Mouse (Mus musculus): ENCODE measurements around the gene Hipk4. TPM values are rescaled to one million over a fixed set of nuclear protein-coding genes. Genes with fewer than 3 reads are reported as not detected.

Hipk4 gene
- polyA plus RNA-seq, 1 experiment from 2014 or later, result 1.1 TPM

DNA sequence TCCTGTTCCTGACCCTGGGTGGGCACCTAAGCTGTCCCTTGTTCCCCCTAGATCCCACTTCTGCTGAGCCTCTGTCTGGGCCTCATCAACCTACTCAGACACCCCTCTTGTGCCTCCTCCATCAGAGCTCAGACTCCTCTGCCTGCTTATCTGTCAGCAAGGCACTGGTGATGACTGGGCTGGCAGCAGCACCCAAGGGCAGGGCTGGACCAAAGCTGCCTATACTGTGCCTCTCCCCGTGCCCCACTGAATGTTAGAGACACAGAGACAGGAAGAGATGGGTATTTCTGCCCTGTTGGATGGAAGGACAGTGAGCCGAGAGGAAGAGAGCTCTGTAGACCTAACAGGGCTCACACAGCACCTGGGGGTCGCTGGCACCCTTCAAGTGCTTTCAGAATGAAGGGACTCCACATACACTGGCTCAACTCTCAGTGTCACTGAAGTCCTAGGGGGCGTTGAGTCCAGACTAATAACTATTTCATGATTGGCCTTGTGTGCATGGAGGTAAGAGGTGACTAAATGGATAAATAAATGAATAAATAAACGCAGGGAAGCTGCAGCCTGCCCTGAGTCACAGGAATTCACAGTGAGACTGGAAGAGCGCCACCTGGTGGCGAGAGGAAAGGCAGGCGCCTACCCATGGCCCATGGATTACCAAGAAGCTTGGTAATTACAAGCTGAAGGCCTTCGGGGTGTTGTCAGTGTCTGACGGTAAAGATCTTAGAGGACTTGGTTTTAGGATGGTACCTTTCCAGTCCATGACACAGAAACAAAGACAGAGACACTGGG lies 3.2 kb downstream of the Hipk4 start:
- 24% methylated on average over 10 of the region's 10 CpGs for WGBS
- ATAC-seq (ENCODE audit: insufficient number of reproducible peaks, insufficient read depth, low FRiP score, low TSS enrichment, low read depth), result no peak
- no peaks in the 10 kb centered on the region for H3K27me3 ChIP-seq

DNA sequence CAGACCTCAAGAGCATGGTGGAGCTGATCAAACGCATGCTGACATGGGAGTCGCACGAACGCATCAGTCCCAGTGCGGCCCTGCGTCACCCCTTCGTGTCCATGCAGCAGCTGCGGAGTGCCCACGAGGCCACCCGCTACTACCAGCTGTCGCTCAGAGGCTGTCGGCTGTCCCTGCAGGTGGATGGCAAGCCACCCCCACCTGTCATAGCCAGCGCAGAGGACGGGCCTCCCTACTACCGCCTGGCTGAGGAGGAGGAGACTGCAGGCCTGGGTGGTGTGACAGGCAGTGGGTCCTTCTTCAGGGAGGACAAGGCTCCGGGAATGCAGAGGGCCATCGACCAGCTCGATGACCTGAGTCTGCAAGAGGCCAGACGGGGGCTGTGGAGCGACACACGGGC lies 6.0 kb downstream of the Hipk4 start:
- Histone ChIP-seq H3K9ac (no peak overlapping the region), H3K4me1 (0 out of 2 replicates have a peak, but pooled peaks cover 4% of the 10 kb centered on the region), H3K9me3 (no peaks in the 10 kb centered on the region), H3K27ac (no peak overlapping the region), H3K4me2 (no peak overlapping the region), H3K36me3 (peaks cover 49% of the 10 kb centered on the region), H3K4me3 (no peak overlapping the region), H3K27me3 (no peaks in the 10 kb centered on the region)
- no peak for ATAC-seq (ENCODE audit: insufficient number of reproducible peaks, insufficient read depth, low FRiP score, low TSS enrichment, low read depth)
- WGBS, result 81% methylated on average over 21 of the region's 21 CpGs

More for the DNA sequence above, 3.2 kb downstream of the Hipk4 start:
- no peak overlapping the region for H3K9ac ChIP-seq
- H3K27ac ChIP-seq, result no peak overlapping the region
- H3K9me3 ChIP-seq, result no peaks in the 10 kb centered on the region
- peaks cover 30% of the 10 kb centered on the region for H3K36me3 ChIP-seq
- H3K4me2 ChIP-seq, result no peak overlapping the region
- 0 out of 2 replicates have a peak, but pooled peaks cover 4% of the 10 kb centered on the region for H3K4me1 ChIP-seq
- no peak overlapping the region for H3K4me3 ChIP-seq

DNA sequence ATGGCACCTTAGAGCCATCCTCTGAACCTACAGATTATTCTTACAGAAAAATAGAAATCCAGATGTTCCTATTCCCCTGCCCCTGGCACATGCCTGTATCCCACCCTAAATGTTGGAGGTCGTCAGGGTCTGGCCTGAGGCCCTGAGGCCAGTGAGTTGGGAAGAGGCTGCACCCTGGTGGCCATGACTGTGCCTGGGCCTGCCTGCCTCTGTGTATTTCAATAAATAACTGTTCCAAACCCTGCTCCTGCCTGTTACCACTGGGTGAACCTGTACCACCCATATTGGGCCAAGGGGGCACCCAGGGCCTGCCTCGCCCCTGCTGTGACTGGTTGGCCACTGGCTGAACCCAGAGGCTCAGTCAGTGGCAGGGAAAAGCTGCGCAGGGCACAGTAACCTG lies 7.9 kb downstream of the Hipk4 start:
- Histone ChIP-seq H3K9me3 (no peaks in the 10 kb centered on the region), H3K36me3 (peaks cover 66% of the 10 kb centered on the region), H3K27me3 (no peaks in the 10 kb centered on the region), H3K9ac (no peak overlapping the region), H3K27ac (no peak overlapping the region), H3K4me1 (0 out of 2 replicates have a peak, but pooled peaks cover 4% of the 10 kb centered on the region), H3K4me3 (no peak overlapping the region), H3K4me2 (no peak overlapping the region)
- no peak for ATAC-seq (ENCODE audit: insufficient number of reproducible peaks, insufficient read depth, low FRiP score, low TSS enrichment, low read depth)
- WGBS, result 77% methylated on average over 3 of the region's 3 CpGs

DNA sequence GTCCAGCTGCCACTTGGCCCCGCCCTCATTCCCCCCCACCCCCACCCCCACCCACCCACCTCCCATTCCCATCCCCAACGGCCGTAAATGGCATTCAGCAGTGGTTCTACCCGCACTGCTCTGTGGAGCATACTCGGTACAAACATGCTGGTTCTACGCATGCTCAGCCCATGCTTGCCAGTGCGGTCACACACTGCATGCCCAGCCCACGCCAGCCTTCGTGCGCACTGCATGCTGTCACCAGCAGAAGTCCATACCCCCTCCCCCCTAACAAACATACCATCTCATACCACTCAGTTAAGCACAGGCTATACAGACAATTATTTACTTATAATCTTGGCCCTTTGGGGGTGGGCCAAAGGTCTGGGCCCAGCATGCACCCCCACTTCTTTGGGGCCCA lies 8.6 kb downstream of the Hipk4 start:
- 89% methylated on average over 10 of the region's 10 CpGs for WGBS

DNA sequence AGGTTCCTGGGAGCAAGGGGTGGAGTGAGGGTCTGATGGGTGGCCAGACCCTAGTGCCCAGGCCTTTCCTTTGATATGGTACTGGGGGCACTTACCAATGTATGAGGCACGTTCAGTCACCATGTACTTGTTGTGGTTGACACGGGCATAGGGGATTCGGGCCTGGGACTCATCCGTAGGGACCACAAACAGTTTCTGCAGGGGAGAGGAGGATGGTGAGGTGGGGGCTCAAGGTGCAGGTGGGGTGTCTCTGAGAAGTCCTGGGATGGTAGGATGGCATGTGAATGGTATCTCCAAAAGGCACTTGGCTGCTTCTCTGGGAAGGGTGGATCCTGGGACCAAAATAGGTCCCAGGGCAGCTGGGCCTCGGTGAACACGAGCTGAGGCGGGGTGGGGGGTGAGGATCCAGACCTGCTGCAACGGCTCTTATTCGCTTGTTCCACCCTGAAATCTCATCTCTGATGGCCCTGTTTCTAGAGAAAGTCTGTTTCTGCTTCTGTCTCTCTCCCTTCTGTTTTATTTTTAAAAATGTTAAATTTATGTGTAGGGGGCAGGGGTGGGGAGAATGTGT lies 9.5 kb downstream of the Hipk4 start:
- H3K4me1 ChIP-seq, result no peaks in the 10 kb centered on the region
- H3K9me3 ChIP-seq, result no peaks in the 10 kb centered on the region
- no peak overlapping the region for H3K9ac ChIP-seq
- no peak for ATAC-seq (ENCODE audit: insufficient number of reproducible peaks, insufficient read depth, low FRiP score, low TSS enrichment, low read depth)
- no peak overlapping the region for H3K4me3 ChIP-seq
- H3K27ac ChIP-seq, result no peak overlapping the region
- H3K36me3 ChIP-seq, result peaks cover 81% of the 10 kb centered on the region
- H3K4me2 ChIP-seq, result no peak overlapping the region
- WGBS, result 91% methylated on average over 9 of the region's 9 CpGs
- no peaks in the 10 kb centered on the region for H3K27me3 ChIP-seq

More for the DNA sequence above, 8.6 kb downstream of the Hipk4 start:
- Histone ChIP-seq H3K9ac (no peak overlapping the region), H3K9me3 (no peaks in the 10 kb centered on the region), H3K4me1 (no peaks in the 10 kb centered on the region), H3K4me3 (no peak overlapping the region), H3K4me2 (no peak overlapping the region), H3K27ac (no peak overlapping the region), H3K27me3 (no peaks in the 10 kb centered on the region), H3K36me3 (peaks cover 74% of the 10 kb centered on the region)
- ATAC-seq (ENCODE audit: insufficient number of reproducible peaks, insufficient read depth, low FRiP score, low TSS enrichment, low read depth), result no peak

DNA sequence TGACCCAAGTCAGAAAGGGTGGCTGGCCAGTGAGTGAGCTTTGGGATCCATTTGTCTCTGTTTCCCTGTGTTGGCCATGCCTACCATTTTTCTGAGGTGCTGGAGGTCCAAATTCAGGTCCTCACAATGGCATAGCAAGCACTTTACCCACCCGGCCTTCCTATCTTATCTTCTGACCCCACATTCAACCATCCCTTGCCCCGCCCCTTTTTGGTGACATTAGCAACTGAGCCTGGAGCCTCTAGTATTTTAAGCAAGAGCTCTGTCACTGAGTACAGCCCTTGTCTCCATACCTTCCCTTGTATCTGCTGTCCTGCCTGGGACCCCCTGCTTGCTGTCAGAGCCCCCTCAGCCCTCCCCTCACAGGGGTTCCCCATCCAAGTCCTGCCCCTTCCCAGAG lies 12.3 kb downstream of the Hipk4 start:
- ATAC-seq (ENCODE audit: insufficient number of reproducible peaks, insufficient read depth, low FRiP score, low TSS enrichment, low read depth), result no peak
- H3K4me3 ChIP-seq, result no peak overlapping the region
- H3K27ac ChIP-seq, result no peak overlapping the region
- peaks cover 89% of the 10 kb centered on the region for H3K36me3 ChIP-seq
- H3K4me1 ChIP-seq, result 0 out of 2 replicates have a peak, but pooled peaks cover under 1% of the 10 kb centered on the region
- no peak overlapping the region for H3K9ac ChIP-seq
- no peaks in the 10 kb centered on the region for H3K9me3 ChIP-seq
- 80% methylated on average over 2 of the region's 2 CpGs for whole genome bisulfite sequencing
- no peaks in the 10 kb centered on the region for H3K27me3 ChIP-seq
- no peak overlapping the region for H3K4me2 ChIP-seq

- H3K36me3 ChIP-seq, result peaks cover 87% of the 10 kb centered on the region
- H3K27me3 ChIP-seq, result no peaks in the 10 kb centered on the region
- peaks cover 10% of the 10 kb centered on the region for H3K4me1 ChIP-seq
- no peak overlapping the region for H3K27ac ChIP-seq
- no peak overlapping the region for H3K9ac ChIP-seq
- 88% methylated on average over 6 of the region's 6 CpGs for WGBS
- H3K4me2 ChIP-seq, result no peak overlapping the region
- ATAC-seq (ENCODE audit: insufficient number of reproducible peaks, insufficient read depth, low FRiP score, low TSS enrichment, low read depth), result no peak
- H3K9me3 ChIP-seq, result no peaks in the 10 kb centered on the region
- no peak overlapping the region for H3K4me3 ChIP-seq
These were observed 13.6 kb downstream of the Hipk4 start for GRCm38 (mm10) chr7:27536618-27537017.

DNA sequence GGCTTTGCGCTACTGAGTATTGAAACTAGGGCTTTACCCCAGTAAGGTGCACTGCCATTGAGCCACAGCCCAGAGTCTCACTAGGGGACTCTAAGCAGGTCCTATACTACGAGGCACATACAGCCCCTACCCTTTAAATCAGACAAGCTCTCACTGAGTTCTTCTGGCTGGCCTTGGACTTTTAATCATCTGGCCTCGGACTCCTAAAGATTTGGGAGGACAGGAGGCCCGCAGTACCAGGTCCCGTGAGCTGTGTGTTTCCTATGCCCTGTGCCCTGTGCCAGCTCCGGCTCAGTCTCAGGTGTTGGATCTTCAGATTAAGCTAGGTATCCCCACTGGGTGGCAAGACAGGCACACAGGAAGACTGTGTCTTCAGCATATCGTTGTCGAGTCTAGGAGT lies 14.9 kb downstream of the Hipk4 start:
- no peak overlapping the region for H3K4me2 ChIP-seq
- peaks cover 18% of the 10 kb centered on the region for H3K4me1 ChIP-seq
- no peaks in the 10 kb centered on the region for H3K9me3 ChIP-seq
- H3K36me3 ChIP-seq, result peaks cover 74% of the 10 kb centered on the region
- WGBS, result 86% methylated on average over 8 of the region's 8 CpGs
- no peak overlapping the region for H3K9ac ChIP-seq
- no peak for ATAC-seq (ENCODE audit: insufficient number of reproducible peaks, insufficient read depth, low FRiP score, low TSS enrichment, low read depth)
- H3K27ac ChIP-seq, result no peak overlapping the region
- no peak overlapping the region for H3K4me3 ChIP-seq
- no peaks in the 10 kb centered on the region for H3K27me3 ChIP-seq

DNA sequence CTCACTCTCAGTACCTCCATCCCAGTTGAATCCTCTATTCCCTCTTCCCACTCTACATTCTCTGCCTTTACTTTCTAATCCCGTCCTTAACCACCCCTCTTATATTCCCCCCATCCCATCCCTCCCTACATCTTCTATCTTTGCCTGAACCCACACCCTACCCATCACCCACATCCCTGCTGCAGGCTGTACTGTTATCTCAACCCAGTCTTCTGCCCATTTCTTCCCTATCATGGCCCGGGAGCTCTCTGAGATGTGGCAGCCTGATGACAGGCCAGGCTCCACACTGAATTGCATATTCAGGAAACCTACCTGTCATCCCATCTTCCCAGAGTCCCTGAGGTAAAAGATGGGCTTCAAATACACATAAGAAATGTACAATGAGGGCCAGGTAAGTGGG lies 15.7 kb downstream of the Hipk4 start:
- Histone ChIP-seq H3K27ac (no peak overlapping the region), H3K4me2 (no peak overlapping the region), H3K9me3 (no peaks in the 10 kb centered on the region), H3K36me3 (peaks cover 66% of the 10 kb centered on the region), H3K4me3 (no peak overlapping the region), H3K9ac (no peak overlapping the region; the same call in 1 of the 2 replicates), H3K27me3 (no peaks in the 10 kb centered on the region), H3K4me1 (peaks cover 18% of the 10 kb centered on the region)
- 90% methylated on average over 2 of the region's 2 CpGs for WGBS
- no peak for ATAC-seq (ENCODE audit: insufficient number of reproducible peaks, insufficient read depth, low FRiP score, low TSS enrichment, low read depth)

- no peaks in the 10 kb centered on the region for H3K9me3 ChIP-seq
- H3K4me3 ChIP-seq, result no peak overlapping the region
- no peak for ATAC-seq (ENCODE audit: insufficient number of reproducible peaks, insufficient read depth, low FRiP score, low TSS enrichment, low read depth)
- H3K27ac ChIP-seq, result no peak overlapping the region
- peaks cover 52% of the 10 kb centered on the region for H3K36me3 ChIP-seq
- H3K27me3 ChIP-seq, result no peaks in the 10 kb centered on the region
- H3K4me2 ChIP-seq, result no peak overlapping the region
- 70% methylated on average over 2 of the region's 2 CpGs for WGBS
- H3K4me1 ChIP-seq, result peaks cover 18% of the 10 kb centered on the region
- H3K9ac ChIP-seq, result no peak overlapping the region
These were observed 17.5 kb downstream of the Hipk4 start for GRCm38 (mm10) chr7:27540521-27540920.

DNA sequence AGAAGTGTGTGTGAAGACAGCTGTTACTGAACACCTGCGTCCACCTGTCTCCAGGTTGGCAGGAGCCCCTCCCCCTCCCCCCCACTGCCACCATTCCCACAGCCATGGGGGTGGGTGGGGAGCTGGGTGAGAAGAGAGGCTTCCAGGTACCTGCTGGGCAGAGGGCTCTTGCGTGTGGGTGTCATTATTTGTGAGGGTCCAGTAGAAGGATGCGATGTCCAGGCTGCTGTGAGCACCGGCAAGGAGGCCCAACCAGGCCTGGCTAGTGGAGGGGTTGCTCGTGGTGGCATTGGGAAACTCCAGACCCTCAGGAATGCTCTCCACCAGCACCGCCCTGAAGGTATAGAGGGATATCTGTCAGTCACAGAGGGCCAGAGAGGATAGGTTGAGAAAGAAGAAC lies 17.9 kb downstream of the Hipk4 start:
- Histone ChIP-seq H3K9me3 (no peaks in the 10 kb centered on the region), H3K4me1 (peaks cover 18% of the 10 kb centered on the region), H3K27ac (no peak overlapping the region), H3K9ac (no peak overlapping the region; the same call in 1 of the 2 replicates), H3K36me3 (peaks cover 48% of the 10 kb centered on the region), H3K4me3 (no peak overlapping the region), H3K27me3 (no peaks in the 10 kb centered on the region), H3K4me2 (no peak overlapping the region)
- ATAC-seq (ENCODE audit: insufficient number of reproducible peaks, insufficient read depth, low FRiP score, low TSS enrichment, low read depth), result no peak
- 87% methylated on average over 6 of the region's 6 CpGs for WGBS

GRCm38 (mm10) chr7:27541431-27541830 lies 18.4 kb downstream of the Hipk4 start:
- H3K27ac ChIP-seq, result no peak overlapping the region
- peak overlapping the region; percentile 80 for H3K9ac ChIP-seq
- 83% methylated on average over 16 of the region's 16 CpGs for WGBS
- peaks cover 43% of the 10 kb centered on the region for H3K36me3 ChIP-seq
- peaks cover 18% of the 10 kb centered on the region for H3K4me1 ChIP-seq
- H3K9me3 ChIP-seq, result no peaks in the 10 kb centered on the region
- no peaks in the 10 kb centered on the region for H3K27me3 ChIP-seq
- H3K4me2 ChIP-seq, result peak overlapping the region; percentile 88
- H3K4me3 ChIP-seq, result no peak overlapping the region
- no peak for ATAC-seq (ENCODE audit: insufficient number of reproducible peaks, insufficient read depth, low FRiP score, low TSS enrichment, low read depth)
